Mouse (Mus musculus) telencephalon, adult 2 months (tissue): ENCODE results near the gene Ncmap.

Experiments used
- DNase-seq: peaks from one replicate; pipeline ENCODE4 v3.0.0-alpha.2; 2011; ENCODE audit warnings: low read depth, low spot score

Gene Ncmap

GRCm38 (mm10) chr4:135353066-135353793 is 44.8 kb downstream of the Ncmap start, which contains the start of gene Srrm1:
Srrm1 (minus strand) TSS chr4:135353321.
- DNase-seq = peak; percentile 98

- peak; percentile 8 for DNase-seq
These were observed 45.5 kb downstream of the Ncmap start for GRCm38 (mm10) chr4:135352326-135353065.

- no peak for DNase-seq
These were observed 60.6 kb downstream of the Ncmap start for GRCm38 (mm10) chr4:135337376-135337942.

- no peak for DNase-seq
These were observed 62.0 kb downstream of the Ncmap start for GRCm38 (mm10) chr4:135336023-135336357.

GRCm38 (mm10) chr4:135335327-135336022 is 62.6 kb downstream of the Ncmap start:
- DNase-seq = no peak

GRCm38 (mm10) chr4:135326469-135326868 is 71.6 kb downstream of the Ncmap start:
- no peak for DNase-seq

- no peak for DNase-seq
These were observed 72.0 kb downstream of the Ncmap start for GRCm38 (mm10) chr4:135326046-135326445.

- no peak for DNase-seq
These were observed 75.0 kb downstream of the Ncmap start for GRCm38 (mm10) chr4:135323021-135323420.
